In genomic region chr3:27154280-27154679, GRCm38 (mm10) we compare ENCODE assay signal across 8 mouse cellular contexts. TPM values are rescaled to one million over a fixed set of nuclear protein-coding genes. Genes with fewer than 3 reads are reported as not detected.
A peak's percentile ranks its signal among the peaks of the same experiment; 100 is the strongest.
DNase-seq lines count a peak whose midpoint lies in the region; ATAC-seq and TF ChIP-seq lines count a peak whose summit lies in the region.

No protein-coding gene starts in this region.

- no peak for TF ChIP-seq POLR2A in kidney, adult 2 months (IDR thresholded peaks at IDR 0.05; ENCODE audit: low read depth, low read length)
- no peak for TF ChIP-seq POLR2A in bone marrow, adult 2 months (IDR thresholded peaks at IDR 0.05; ENCODE audit: borderline replicate concordance, control insufficient read depth, low read depth, low read length)

- TF ChIP-seq CTCF in kidney, adult 2 months (conservative IDR thresholded peaks at IDR 0.05; ENCODE audit: insufficient read depth, insufficient read length, low read depth, low read length) = no peak
- TF ChIP-seq CTCF in bone marrow, adult 2 months (IDR thresholded peaks at IDR 0.05; ENCODE audit: control insufficient read depth, insufficient read depth, low read length) = no peak

- peak overlapping the region; percentile 0; the same call in 1 of the 2 replicates for H3K4me2 ChIP-seq in hindbrain, embryonic 11.5 days (replicated peaks; ENCODE audit: low read depth, low read length)
- peak overlapping the region; percentile 50 for H3K4me2 ChIP-seq in midbrain, embryonic 12.5 days (replicated peaks)

- H3K9ac ChIP-seq in hindbrain, embryonic 11.5 days (ENCODE audit: low read depth, low read length) = peak overlapping the region; percentile 24; the same call in 1 of the 2 replicates
- no peak overlapping the region; the same call in 1 of the 2 replicates for H3K9ac ChIP-seq in midbrain, embryonic 12.5 days (replicated peaks)

- H3K27ac ChIP-seq in kidney, adult 2 months (ENCODE audit: insufficient read depth, low read depth, low read length) = peak overlapping the region; percentile 49
- H3K27ac ChIP-seq in bone marrow, adult 2 months (ENCODE audit: control insufficient read depth, insufficient read depth, low read depth, low read length, poor library complexity) = 0 out of 2 replicates have a peak overlapping the region, but pooled peaks have one; percentile 19
- 0 out of 2 replicates have a peak overlapping the region, but pooled peaks have one; percentile 1 for H3K27ac ChIP-seq in hindbrain, embryonic 11.5 days (ENCODE audit: low read depth, low read length)
- no peak overlapping the region for H3K27ac ChIP-seq in midbrain, embryonic 12.5 days (replicated peaks)

- peak; percentile 58 for ATAC-seq in hindbrain, embryonic 11.5 days (ENCODE audit: low FRiP score)
- peak; percentile 31 for ATAC-seq in midbrain, embryonic 12.5 days (ENCODE audit: low FRiP score, low read depth)

- H3K4me1 ChIP-seq in kidney, adult 2 months (ENCODE audit: control insufficient read depth, insufficient read depth, low read length) = peaks cover 8% of the 10 kb centered on the region; the same call in 1 of the 2 replicates
- peaks cover 2% of the 10 kb centered on the region for H3K4me1 ChIP-seq in bone marrow, adult 2 months (ENCODE audit: control insufficient read depth, insufficient read depth, low read length)
- no peaks in the 10 kb centered on the region for H3K4me1 ChIP-seq in hindbrain, embryonic 11.5 days (replicated peaks; ENCODE audit: control insufficient read depth, insufficient read depth, low read length)
- H3K4me1 ChIP-seq in midbrain, embryonic 12.5 days = peaks cover 30% of the 10 kb centered on the region

- WGBS in kidney, adult 2 months = 53% methylated on average over 2 of the region's 2 CpGs
- WGBS in bone marrow, adult 2 months = 80% methylated on average over 2 of the region's 2 CpGs
- WGBS in hindbrain, embryonic 11.5 days = 75% methylated on average over 2 of the region's 2 CpGs
- WGBS in midbrain, embryonic 12.5 days = 63% methylated on average over 2 of the region's 2 CpGs

- H3K4me3 ChIP-seq in kidney, adult 2 months (ENCODE audit: insufficient read depth, low read depth, low read length) = no peak overlapping the region
- peak overlapping the region; percentile 77 for H3K4me3 ChIP-seq in bone marrow, adult 2 months (replicated peaks; ENCODE audit: control insufficient read depth, low read depth, low read length)
- H3K4me3 ChIP-seq in hindbrain, embryonic 11.5 days (ENCODE audit: low read depth, low read length) = peak overlapping the region; percentile 88
- peak overlapping the region; percentile 90 for H3K4me3 ChIP-seq in midbrain, embryonic 12.5 days

- DNase-seq in kidney, adult 2 months = no peak
- DNase-seq in kidney, postnatal 10 days = no peak
- DNase-seq in hindbrain, embryonic 11.5 days (ENCODE audit: low spot score) = no peak
- no peak for DNase-seq in ovary, postnatal 36 days (ENCODE audit: low spot score)
- DNase-seq in Muller cell, postnatal 12 days (ENCODE audit: inconsistent ontology term) = no peak
- DNase-seq in gastrocnemius, postnatal 4 days (ENCODE audit: low spot score in 2 of 2) = no peak

- H3K27me3 ChIP-seq in kidney, adult 2 months (replicated peaks; ENCODE audit: control insufficient read depth, insufficient read depth, low read length) = no peaks in the 10 kb centered on the region
- no peaks in the 10 kb centered on the region for H3K27me3 ChIP-seq in hindbrain, embryonic 11.5 days (ENCODE audit: control insufficient read depth, insufficient read depth, low read length)
- H3K27me3 ChIP-seq in midbrain, embryonic 12.5 days = no peaks in the 10 kb centered on the region

- H3K36me3 ChIP-seq in kidney, adult 2 months (ENCODE audit: control insufficient read depth, insufficient read depth, low read length) = no peaks in the 10 kb centered on the region
- H3K36me3 ChIP-seq in hindbrain, embryonic 11.5 days (ENCODE audit: control insufficient read depth, insufficient read depth, low read length) = peaks cover 3% of the 10 kb centered on the region; the same call in 1 of the 2 replicates
- peaks cover 7% of the 10 kb centered on the region; the same call in 1 of the 2 replicates for H3K36me3 ChIP-seq in midbrain, embryonic 12.5 days

- H3K9me3 ChIP-seq in hindbrain, embryonic 11.5 days (ENCODE audit: control insufficient read depth, low read length) = no peaks in the 10 kb centered on the region
- H3K9me3 ChIP-seq in midbrain, embryonic 12.5 days = no peaks in the 10 kb centered on the region

RNA-seq across cellular contexts. Expression of gene Ect2, which starts 0.6 kb away (rescaled TPM):
- 1.3 and 2.4 TPM in 2 replicates for polyA plus RNA-seq in kidney, adult 2 months (2012; rRNA removed)
- polyA plus RNA-seq in bone marrow, adult 2 months (2011; ENCODE audit: insufficient read depth, insufficient read length, low replicate concordance, missing spikeins) = 23.6 and 28.8 TPM in 2 replicates
- 76.7 and 90.3 TPM in 2 replicates for polyA plus RNA-seq in hindbrain, embryonic 11.5 days (2014; fragmentation: Nextera tagmentation; extraction: Ambion mirVana)
- 77.0 and 82.6 TPM in 2 replicates for polyA plus RNA-seq in midbrain, embryonic 12.5 days (2016; fragmentation: Nextera tagmentation; extraction: Ambion mirVana)
- total RNA-seq in gastrocnemius, postnatal 4 days (2021) = 10 to 100 TPM; 15.8 to 18.2 TPM

RNA-seq across cellular contexts. Expression of gene Nceh1, which starts 28.5 kb away (rescaled TPM):
- 141 and 409 TPM in 2 replicates for polyA plus RNA-seq in kidney, adult 2 months (2012; rRNA removed)
- 2.1 and 7.1 TPM in 2 replicates for polyA plus RNA-seq in bone marrow, adult 2 months (2011; ENCODE audit: insufficient read depth, insufficient read length, low replicate concordance, missing spikeins)
- 3.0 and 4.6 TPM in 2 replicates for polyA plus RNA-seq in hindbrain, embryonic 11.5 days (2014; fragmentation: Nextera tagmentation; extraction: Ambion mirVana)
- 3.6 and 5.0 TPM in 2 replicates for polyA plus RNA-seq in midbrain, embryonic 12.5 days (2016; fragmentation: Nextera tagmentation; extraction: Ambion mirVana)
- 10 to 100 TPM; 10.1 to 11.0 TPM for total RNA-seq in gastrocnemius, postnatal 4 days (2021)

Comparison
In these comparisons a context has a peak if more than half of its experiments do, and no peak if none do; other contexts are left out.
1. RNA of gene Nceh1, which starts 28.5 kb away (polyA plus RNA-seq): 141 to 409 TPM in kidney, adult 2 months; 2.1 to 7.1 TPM in bone marrow, adult 2 months, 3.6 to 5.0 TPM in midbrain, embryonic 12.5 days and 3.0 to 4.6 TPM in hindbrain, embryonic 11.5 days; every median in the first group is over 10 times any median in the second.